Mouse (Mus musculus): ENCODE data around the gene Itga2b. TPM values are rescaled to one million over a fixed set of nuclear protein-coding genes. Genes with fewer than 3 reads are reported as not detected.

Itga2b gene
- polyA plus RNA-seq, 1 experiment: 648 TPM

DNA sequence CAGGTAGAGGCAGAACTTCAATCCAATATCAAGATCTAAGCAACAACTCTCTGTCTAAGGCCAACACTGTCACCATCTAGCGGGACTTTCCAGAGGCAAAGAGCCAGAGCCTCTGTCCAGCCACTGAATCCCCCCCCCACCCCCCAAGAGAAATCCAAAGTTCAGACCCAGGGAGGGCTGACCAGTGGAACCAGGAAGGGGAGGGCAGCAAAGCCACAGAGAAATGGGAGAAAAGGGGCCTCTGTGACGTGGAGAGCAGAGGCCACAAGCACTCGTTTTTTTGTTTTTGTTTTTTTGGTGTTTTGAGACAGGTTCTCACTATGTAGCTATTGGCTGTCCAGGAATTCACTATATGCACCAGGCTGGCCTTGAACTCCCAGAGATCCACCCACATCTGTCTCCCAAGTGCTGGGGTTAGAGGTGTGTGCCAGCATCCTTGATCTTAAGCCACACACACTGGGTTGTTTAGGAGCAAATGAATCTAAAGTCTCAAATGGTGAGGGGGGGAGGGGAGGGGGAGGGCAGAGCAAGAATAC is 60.1 kb downstream of the Itga2b start:
- Histone ChIP-seq H3K4me1 (ENCODE audit: control insufficient read depth, insufficient read depth, low read length) (peaks cover 2% of the 10 kb centered on the region; the same call in 1 of the 2 replicates), H3K4me3 (replicated peaks; ENCODE audit: control insufficient read depth, low read depth, low read length) (no peak overlapping the region), H3K27ac (ENCODE audit: control insufficient read depth, insufficient read depth, low read depth, low read length, poor library complexity) (no peak overlapping the region)
- TF ChIP-seq POLR2A (IDR thresholded peaks at IDR 0.05; ENCODE audit: borderline replicate concordance, control insufficient read depth, low read depth, low read length): no peak
- TF ChIP-seq CTCF (IDR thresholded peaks at IDR 0.05; ENCODE audit: control insufficient read depth, insufficient read depth, low read length): no peak
- WGBS: 76% methylated on average over 3 of the region's 3 CpGs

DNA sequence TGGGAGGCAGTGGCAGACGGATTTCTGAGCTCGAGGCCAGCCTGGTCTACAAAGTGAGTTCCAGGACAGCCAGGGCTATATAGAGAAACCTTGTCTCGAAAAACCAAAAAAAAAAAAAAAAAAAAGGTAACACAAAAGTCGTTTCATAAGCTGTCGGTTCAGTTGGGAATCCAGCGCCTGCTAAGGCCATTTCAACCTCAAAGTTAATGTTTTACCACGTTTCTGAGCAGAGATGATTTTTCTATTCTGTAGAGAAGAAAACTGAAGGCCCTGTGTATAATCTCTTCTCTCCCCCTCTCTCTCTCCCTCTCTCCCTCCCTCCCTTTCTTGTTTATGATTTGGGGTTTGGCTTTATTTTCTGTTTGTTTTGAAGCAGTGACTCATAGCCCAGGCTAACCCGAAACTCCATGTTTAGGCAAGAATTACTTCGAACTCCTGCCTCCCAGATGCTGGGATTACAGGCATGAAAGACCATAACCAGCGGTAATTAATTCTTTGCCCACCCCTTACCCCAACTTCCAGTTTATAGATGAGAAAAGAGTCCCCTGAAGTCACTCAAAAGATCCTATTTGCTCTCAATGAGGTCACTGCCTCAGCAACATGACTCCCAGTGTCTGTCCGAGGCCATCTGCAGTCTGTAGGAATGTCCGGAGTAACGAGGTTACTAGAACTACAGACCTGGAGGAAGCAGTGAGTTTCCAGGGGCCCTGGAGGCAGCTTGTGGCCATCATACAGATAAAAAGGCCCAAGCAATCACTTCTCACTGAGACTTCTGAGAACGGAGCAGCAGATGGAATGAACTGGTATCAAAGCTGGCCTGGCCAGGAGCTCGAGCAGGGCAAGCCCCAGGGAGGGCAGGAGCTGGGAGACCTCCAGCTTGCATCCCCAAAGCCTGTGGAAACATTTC is 60.8 kb downstream of the Itga2b start:
- Histone ChIP-seq H3K4me1 (ENCODE audit: control insufficient read depth, insufficient read depth, low read length) (peaks cover 2% of the 10 kb centered on the region; the same call in 1 of the 2 replicates), H3K4me3 (replicated peaks; ENCODE audit: control insufficient read depth, low read depth, low read length) (peak overlapping the region; percentile 67), H3K27ac (ENCODE audit: control insufficient read depth, insufficient read depth, low read depth, low read length, poor library complexity) (peak overlapping the region; percentile 85)
- 44% methylated on average over 15 of the region's 15 CpGs for WGBS
- TF ChIP-seq POLR2A (IDR thresholded peaks at IDR 0.05; ENCODE audit: borderline replicate concordance, control insufficient read depth, low read depth, low read length): no peak
- no peak for TF ChIP-seq CTCF (IDR thresholded peaks at IDR 0.05; ENCODE audit: control insufficient read depth, insufficient read depth, low read length)

DNA sequence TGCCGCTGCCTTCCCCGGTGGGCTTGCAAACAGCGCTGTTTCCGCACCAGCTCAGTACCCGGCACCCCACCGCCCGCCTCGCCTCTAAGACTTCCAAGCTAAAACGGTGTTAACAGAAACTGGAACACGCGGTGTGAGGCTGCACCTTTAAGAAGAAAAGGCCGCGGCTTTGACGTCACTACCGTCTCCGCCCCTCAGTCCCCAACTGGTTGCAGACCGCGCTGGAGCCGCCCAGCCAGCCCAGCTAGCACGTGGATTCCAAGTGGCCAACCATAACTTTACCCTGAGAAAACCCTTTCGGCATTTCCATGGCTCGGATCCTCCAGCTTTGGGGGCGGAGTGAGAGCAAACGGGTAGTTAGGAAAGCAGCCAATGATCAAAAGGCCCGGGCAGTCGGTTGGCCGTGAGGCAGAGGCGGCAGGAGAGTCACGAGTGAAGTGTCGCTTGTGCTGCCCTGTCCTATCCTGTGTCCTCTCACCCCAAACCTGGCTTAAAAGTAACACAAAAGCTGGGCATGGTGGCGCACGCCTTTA is 61.5 kb downstream of the Itga2b start:
- TF ChIP-seq POLR2A (IDR thresholded peaks at IDR 0.05; ENCODE audit: borderline replicate concordance, control insufficient read depth, low read depth, low read length): peak; percentile 60
- TF ChIP-seq CTCF (IDR thresholded peaks at IDR 0.05; ENCODE audit: control insufficient read depth, insufficient read depth, low read length): no peak
- under 1% methylated on average over 32 of the region's 32 CpGs for WGBS
- H3K27ac ChIP-seq (ENCODE audit: control insufficient read depth, insufficient read depth, low read depth, low read length, poor library complexity): peak overlapping the region; percentile 85
- peak overlapping the region; percentile 67 for H3K4me3 ChIP-seq (replicated peaks; ENCODE audit: control insufficient read depth, low read depth, low read length)
- peaks cover 2% of the 10 kb centered on the region; the same call in 1 of the 2 replicates for H3K4me1 ChIP-seq (ENCODE audit: control insufficient read depth, insufficient read depth, low read length)

DNA sequence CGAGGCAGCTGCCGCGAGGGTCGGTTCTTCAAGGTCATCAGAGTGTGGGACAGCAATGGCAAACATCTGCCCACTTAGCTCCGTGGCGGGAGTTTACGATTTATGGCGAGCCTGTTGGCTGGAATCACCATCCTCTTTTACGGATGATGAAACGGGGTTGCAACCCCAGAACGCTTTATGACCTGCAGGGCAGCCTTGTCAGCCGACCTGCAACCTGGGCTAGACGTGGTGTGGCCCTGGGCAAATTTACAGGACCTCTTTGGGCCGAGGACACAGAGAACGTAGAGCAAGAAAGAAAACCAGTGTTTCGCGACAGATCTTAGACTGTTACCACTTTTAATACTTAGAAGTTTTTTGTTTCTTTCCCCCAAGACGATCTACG is 62.1 kb downstream of the Itga2b start, which contains the start of gene Slc25a39:
Gene Slc25a39 (minus strand): TSS at position 113 of the 382 bp plus-strand sequence.
- H3K4me1 ChIP-seq (ENCODE audit: control insufficient read depth, insufficient read depth, low read length): peaks cover 2% of the 10 kb centered on the region; the same call in 1 of the 2 replicates
- H3K4me3 ChIP-seq (replicated peaks; ENCODE audit: control insufficient read depth, low read depth, low read length): peak within 1 kb of the TSS; percentile 84
- peak within 1 kb of the TSS; percentile 85 for H3K27ac ChIP-seq (ENCODE audit: control insufficient read depth, insufficient read depth, low read depth, low read length, poor library complexity)
- under 1% methylated on average over 19 of the region's 19 CpGs for WGBS
- TF ChIP-seq POLR2A (IDR thresholded peaks at IDR 0.05; ENCODE audit: borderline replicate concordance, control insufficient read depth, low read depth, low read length) (no peak), CTCF (IDR thresholded peaks at IDR 0.05; ENCODE audit: control insufficient read depth, insufficient read depth, low read length) (no peak)

DNA sequence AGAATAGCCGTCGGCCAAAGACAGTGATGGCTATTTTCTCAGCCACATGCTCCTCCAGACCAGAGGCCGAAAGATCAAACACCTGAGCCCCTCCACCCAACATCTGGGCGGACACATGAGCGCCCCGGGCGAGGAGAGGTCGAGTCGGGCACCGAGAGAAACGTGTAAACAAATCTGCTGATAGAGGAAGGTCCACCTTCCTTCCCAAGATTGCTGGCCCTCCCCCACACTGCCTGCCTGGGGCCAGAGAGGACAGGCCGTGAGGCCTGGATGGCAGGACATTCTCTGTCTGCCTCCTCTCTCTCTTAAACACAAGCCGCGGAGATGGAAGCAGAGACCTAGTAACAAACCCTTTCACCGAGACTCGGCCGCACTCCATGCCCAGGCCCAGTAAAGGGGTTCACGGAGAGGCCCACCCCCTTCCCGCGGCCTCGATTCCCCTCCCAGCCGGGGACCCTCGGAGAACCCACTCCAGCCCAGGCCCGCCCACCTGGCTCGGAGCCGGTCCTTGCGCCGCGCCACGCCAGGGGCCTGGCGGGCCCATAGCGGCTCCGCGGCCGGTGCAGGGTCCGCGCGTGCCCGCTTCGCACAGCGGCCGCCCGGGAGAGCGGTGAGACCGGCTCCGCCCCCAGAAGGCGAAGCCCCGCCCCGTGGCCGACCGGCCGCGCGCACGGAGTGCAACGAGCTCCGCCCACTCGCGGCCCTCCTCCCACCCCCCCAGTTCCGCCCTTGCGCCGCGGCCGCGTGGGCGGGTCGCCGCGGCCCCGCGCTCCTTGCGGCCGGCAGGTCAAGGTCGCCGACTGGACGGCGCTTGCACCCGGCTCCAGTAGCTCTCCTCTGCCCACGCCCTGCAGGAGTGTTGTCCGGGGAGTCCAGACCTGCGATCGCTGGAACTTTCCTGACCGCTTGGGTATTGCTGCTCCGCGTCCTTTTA is 62.8 kb downstream of the Itga2b start:
- TF ChIP-seq POLR2A (IDR thresholded peaks at IDR 0.05; ENCODE audit: borderline replicate concordance, control insufficient read depth, low read depth, low read length) (peak; percentile 72; the same call in 1 of the 2 replicates), CTCF (IDR thresholded peaks at IDR 0.05; ENCODE audit: control insufficient read depth, insufficient read depth, low read length) (no peak)
- Histone ChIP-seq H3K27ac (ENCODE audit: control insufficient read depth, insufficient read depth, low read depth, low read length, poor library complexity) (peak overlapping the region; percentile 35), H3K4me3 (replicated peaks; ENCODE audit: control insufficient read depth, low read depth, low read length) (peak overlapping the region; percentile 84), H3K4me1 (ENCODE audit: control insufficient read depth, insufficient read depth, low read length) (peaks cover 2% of the 10 kb centered on the region; the same call in 1 of the 2 replicates)
- WGBS: under 1% methylated on average over 85 of the region's 85 CpGs

DNA sequence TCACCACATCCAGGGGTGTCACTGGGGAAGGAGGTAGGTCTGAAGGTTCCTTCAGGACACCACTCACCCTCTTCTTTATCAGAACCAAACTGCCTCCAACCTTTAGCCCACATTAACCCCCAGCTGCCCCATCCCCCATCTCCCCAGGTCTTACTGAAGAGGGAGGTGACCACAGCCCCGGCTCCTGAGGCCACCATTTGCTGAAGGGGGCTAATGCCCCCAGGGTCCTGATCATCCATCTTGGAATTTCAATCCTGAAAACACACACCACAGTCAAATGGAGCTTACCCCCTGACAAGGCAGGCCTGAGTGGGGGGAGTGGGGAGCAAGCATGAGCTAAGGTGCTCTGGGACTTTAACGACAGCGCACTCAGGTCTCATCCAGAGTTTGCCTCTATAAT is 63.5 kb downstream of the Itga2b start:
- Histone ChIP-seq H3K4me3 (replicated peaks; ENCODE audit: control insufficient read depth, low read depth, low read length) (peak overlapping the region; percentile 67), H3K27ac (ENCODE audit: control insufficient read depth, insufficient read depth, low read depth, low read length, poor library complexity) (peak overlapping the region; percentile 31; the same call in 1 of the 2 replicates), H3K4me1 (ENCODE audit: control insufficient read depth, insufficient read depth, low read length) (peaks cover 2% of the 10 kb centered on the region; the same call in 1 of the 2 replicates)
- 40% methylated on average over 3 of the region's 3 CpGs for WGBS
- no peak for TF ChIP-seq POLR2A (IDR thresholded peaks at IDR 0.05; ENCODE audit: borderline replicate concordance, control insufficient read depth, low read depth, low read length)
- no peak for TF ChIP-seq CTCF (IDR thresholded peaks at IDR 0.05; ENCODE audit: control insufficient read depth, insufficient read depth, low read length)

DNA sequence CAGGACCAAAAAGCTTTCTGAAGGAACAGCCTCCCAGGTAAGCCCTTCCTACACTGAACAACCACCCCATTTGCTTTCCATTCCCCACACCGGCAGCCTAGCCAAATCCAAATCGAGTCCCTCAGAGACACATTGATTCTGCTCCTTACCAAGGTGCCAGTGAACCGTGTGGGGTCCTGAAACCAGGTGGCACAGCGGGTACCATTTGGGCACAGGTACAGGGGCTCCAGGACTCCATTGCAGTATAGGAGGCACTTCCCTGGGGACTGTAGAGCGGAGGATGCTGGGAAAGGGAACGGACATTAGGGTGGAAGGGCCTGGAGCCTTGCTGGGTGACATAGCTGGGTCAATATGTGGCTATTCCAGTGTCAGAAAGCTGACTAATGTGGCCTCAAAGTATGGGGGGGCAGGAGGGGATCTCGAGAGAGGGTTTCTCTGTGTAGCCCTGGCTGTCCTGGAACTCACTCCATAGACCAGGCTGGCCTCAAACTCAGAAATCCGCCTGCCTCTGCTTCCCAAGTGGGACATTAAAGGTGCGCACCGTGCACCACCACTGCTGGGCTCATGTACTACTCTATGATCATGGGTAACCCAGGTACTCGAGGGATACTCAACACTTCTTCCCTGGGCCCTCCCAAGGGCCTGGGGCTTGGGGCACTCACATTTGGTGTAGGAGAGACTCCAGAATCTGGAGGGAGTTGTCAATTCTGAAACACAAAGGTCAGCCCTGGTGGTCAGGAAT is 64.2 kb downstream of the Itga2b start:
- H3K27ac ChIP-seq (ENCODE audit: control insufficient read depth, insufficient read depth, low read depth, low read length, poor library complexity): no peak overlapping the region
- 83% methylated on average over 11 of the region's 11 CpGs for WGBS
- no peaks in the 10 kb centered on the region; the same call in 1 of the 2 replicates for H3K4me1 ChIP-seq (ENCODE audit: control insufficient read depth, insufficient read depth, low read length)
- TF ChIP-seq POLR2A (IDR thresholded peaks at IDR 0.05; ENCODE audit: borderline replicate concordance, control insufficient read depth, low read depth, low read length) (no peak), CTCF (IDR thresholded peaks at IDR 0.05; ENCODE audit: control insufficient read depth, insufficient read depth, low read length) (no peak)
- peak overlapping the region; percentile 67 for H3K4me3 ChIP-seq (replicated peaks; ENCODE audit: control insufficient read depth, low read depth, low read length)

All from bone marrow, adult 2 months (tissue).